Mouse (Mus musculus) liver, adult 10 weeks (tissue): ENCODE results near the gene Nabp1. TPM values are rescaled to one million over a fixed set of nuclear protein-coding genes. Genes with fewer than 3 reads are reported as not detected.

Experiments
- polyA plus RNA-seq: library from polyadenylated mRNA; stranded (reverse); fragments of 350-450 nt; fragmentation: Illumina TruSeq; extraction: RNeasy Lipid Tissue Mini Kit (QIAGEN cat#74804); gene quantifications from one replicate; pipeline ENCODE4 v1.2.3, GENCODE M21; 2014; ENCODE audit warnings: low read depth, low replicate concordance

Gene Nabp1
- 37.4 TPM for polyA plus RNA-seq

GRCm38 (mm10) chr1:51478262-51479026 is at the start of gene Nabp1:
Gene Nabp1, minus strand, starts transcription at chr1:51478425.

Other genes starting within 250 kb of the Nabp1 start
- 23.8 TPM for gene Cavin2, start 189.3 kb downstream of the Nabp1 start, polyA plus RNA-seq